Mouse (Mus musculus) midbrain, embryonic 16.5 days (tissue): ENCODE results near the gene Gm20716. TPM values are rescaled to one million over a fixed set of nuclear protein-coding genes. Genes with fewer than 3 reads are reported as not detected.

Experiments
- ATAC-seq: fragments of 200-750 bp; cut with Nextera tagmentation; 2 replicates; pipeline ENCODE4 v1.8.0; 2017; ENCODE audit warnings: moderate TSS enrichment
- H3K27ac ChIP-seq: fragments of 300-500 bp; sonication (generic); 2 replicates; pipeline ENCODE4 v1.5.1; 2014; ENCODE audit warnings: mild to moderate bottlenecking, low read length, mixed read lengths
- H3K27me3 ChIP-seq: fragments of 300-500 bp; sonication (generic); 2 replicates; pipeline ENCODE4 v1.6.1; 2014; ENCODE audit warnings: low read depth, low read length, mixed read lengths; ENCODE audit not compliant: control insufficient read depth, insufficient read depth
- H3K36me3 ChIP-seq: fragments of 300-500 bp; sonication (generic); 2 replicates; pipeline ENCODE4 v1.6.1; 2014; ENCODE audit warnings: mild to moderate bottlenecking, low read length, moderate library complexity, mixed read lengths; ENCODE audit not compliant: control insufficient read depth, insufficient read depth
- H3K4me1 ChIP-seq: fragments of 300-500 bp; sonication (generic); 2 replicates; pipeline ENCODE4 v1.6.1; 2014; ENCODE audit warnings: mild to moderate bottlenecking, low read length, mixed read lengths; ENCODE audit not compliant: control insufficient read depth, insufficient read depth
- H3K4me2 ChIP-seq: fragments of 300-500 bp; sonication (generic); 2 replicates; pipeline ENCODE4 v1.6.1; 2014; ENCODE audit warnings: mild to moderate bottlenecking, low read length, mixed read lengths
- H3K4me3 ChIP-seq: fragments of 300-500 bp; sonication (generic); 2 replicates; pipeline ENCODE4 v1.5.1; 2014; ENCODE audit warnings: low read depth, mild to moderate bottlenecking, low read length, moderate library complexity, mixed read lengths
- H3K9ac ChIP-seq: fragments of 300-500 bp; sonication (generic); 2 replicates; pipeline ENCODE4 v1.6.1; 2014; ENCODE audit warnings: low read depth, low read length, mixed read lengths
- H3K9me3 ChIP-seq: fragments of 300-500 bp; sonication (generic); replicated peaks from 2 replicates; pipeline ENCODE4 v1.6.1; 2014; ENCODE audit warnings: mild to moderate bottlenecking, low read length, mixed read lengths; ENCODE audit not compliant: control insufficient read depth, poor library complexity, severe bottlenecking
- WGBS: fragments of 180-500 bp; shearing (Covaris S2); extraction: QIAGEN DNeasy Blood & Tissue Kit; methylation state at CpG from one replicate; pipeline ENCODE4 v1.1.7; 2014; 5-methylcytosine and 5-hydroxymethylcytosine counted together
- polyA plus RNA-seq: library from polyadenylated mRNA; unstranded; fragments of >200 nt; fragmentation: Nextera tagmentation; extraction: Ambion mirVana; gene quantifications from 2 replicates; pipeline ENCODE4 v1.2.1, GENCODE M21; 2015

Gm20716 gene
- polyA plus RNA-seq, 1 experiment from 2014 or later = 18.2 TPM

GRCm38 (mm10) chr2:168233286-168233685 lies 3.1 kb upstream of the Gm20716 start:
- H3K9me3 ChIP-seq = no peaks in the 10 kb centered on the region
- 92% methylated on average over 5 of the region's 5 CpGs for WGBS
- no peak overlapping the region for H3K9ac ChIP-seq
- H3K27ac ChIP-seq = no peak overlapping the region
- no peak for ATAC-seq
- H3K4me3 ChIP-seq = no peak overlapping the region
- H3K4me1 ChIP-seq = peaks cover 29% of the 10 kb centered on the region
- H3K36me3 ChIP-seq = peaks cover 13% of the 10 kb centered on the region
- no peaks in the 10 kb centered on the region for H3K27me3 ChIP-seq
- H3K4me2 ChIP-seq = no peak overlapping the region

GRCm38 (mm10) chr2:168231471-168231829 lies 1.3 kb upstream of the Gm20716 start:
- Histone ChIP-seq H3K9me3 (no peaks in the 10 kb centered on the region), H3K4me2 (peak overlapping the region; percentile 94), H3K27ac (no peak overlapping the region), H3K4me3 (peak overlapping the region; percentile 83), H3K4me1 (peaks cover 35% of the 10 kb centered on the region), H3K36me3 (peaks cover 14% of the 10 kb centered on the region), H3K27me3 (no peaks in the 10 kb centered on the region), H3K9ac (peak overlapping the region; percentile 81)
- 67% methylated on average over 33 of the region's 33 CpGs for WGBS
- no peak for ATAC-seq

GRCm38 (mm10) chr2:168230773-168231470 lies 758 bp upstream of the Gm20716 start:
- peak overlapping the region; percentile 81 for H3K9ac ChIP-seq

GRCm38 (mm10) chr2:168229116-168230025 lies 793 bp downstream of the Gm20716 start:
- no peak; the same call in 1 of the 2 replicates for ATAC-seq
- Histone ChIP-seq H3K4me2 (peak overlapping the region; percentile 92), H3K4me1 (peaks cover 35% of the 10 kb centered on the region), H3K27ac (peak overlapping the region; percentile 96; the same call in 1 of the 2 replicates), H3K9me3 (no peaks in the 10 kb centered on the region), H3K9ac (peak overlapping the region; percentile 81), H3K36me3 (peaks cover 19% of the 10 kb centered on the region), H3K4me3 (peak overlapping the region; percentile 83), H3K27me3 (no peaks in the 10 kb centered on the region)
- WGBS = 20% methylated on average over 39 of the region's 41 CpGs

More at GRCm38 (mm10) chr2:168230773-168231470, 758 bp upstream of the Gm20716 start:
- H3K4me3 ChIP-seq = peak overlapping the region; percentile 83
- H3K4me1 ChIP-seq = peaks cover 35% of the 10 kb centered on the region
- WGBS = 3% methylated on average over 93 of the region's 105 CpGs
- peaks cover 15% of the 10 kb centered on the region for H3K36me3 ChIP-seq
- no peaks in the 10 kb centered on the region for H3K27me3 ChIP-seq
- H3K27ac ChIP-seq = peak overlapping the region; percentile 96
- H3K9me3 ChIP-seq = no peaks in the 10 kb centered on the region
- peak; percentile 81 for ATAC-seq
- peak overlapping the region; percentile 94 for H3K4me2 ChIP-seq

GRCm38 (mm10) chr2:168223326-168223725 lies 6.8 kb downstream of the Gm20716 start:
- no peak overlapping the region for H3K27ac ChIP-seq
- no peak for ATAC-seq
- no peaks in the 10 kb centered on the region for H3K27me3 ChIP-seq
- no peak overlapping the region for H3K4me2 ChIP-seq
- H3K36me3 ChIP-seq = peaks cover 38% of the 10 kb centered on the region
- H3K9me3 ChIP-seq = no peaks in the 10 kb centered on the region
- peaks cover 6% of the 10 kb centered on the region for H3K4me1 ChIP-seq
- H3K9ac ChIP-seq = no peak overlapping the region
- 87% methylated on average over 6 of the region's 6 CpGs for WGBS
- H3K4me3 ChIP-seq = no peak overlapping the region

GRCm38 (mm10) chr2:168213788-168214397 lies 16.3 kb downstream of the Gm20716 start:
- no peak for ATAC-seq
- no peaks in the 10 kb centered on the region for H3K27me3 ChIP-seq
- peaks cover 42% of the 10 kb centered on the region for H3K36me3 ChIP-seq
- WGBS = 43% methylated on average over 5 of the region's 5 CpGs
- H3K4me2 ChIP-seq = no peak overlapping the region
- H3K4me1 ChIP-seq = no peaks in the 10 kb centered on the region
- no peak overlapping the region for H3K27ac ChIP-seq
- no peak overlapping the region for H3K9ac ChIP-seq
- no peaks in the 10 kb centered on the region for H3K9me3 ChIP-seq
- H3K4me3 ChIP-seq = no peak overlapping the region

- peak overlapping the region; percentile 56 for H3K4me2 ChIP-seq
- 93% methylated on average over 3 of the region's 3 CpGs for WGBS
- peaks cover 25% of the 10 kb centered on the region for H3K36me3 ChIP-seq
- peaks cover 20% of the 10 kb centered on the region for H3K4me1 ChIP-seq
- H3K27me3 ChIP-seq = no peaks in the 10 kb centered on the region
- H3K4me3 ChIP-seq = no peak overlapping the region; the same call in 1 of the 2 replicates
- no peaks in the 10 kb centered on the region for H3K9me3 ChIP-seq
- no peak overlapping the region for H3K9ac ChIP-seq
- H3K27ac ChIP-seq = peak overlapping the region; percentile 99
- ATAC-seq = no peak
Measured at GRCm38 (mm10) chr2:168207883-168208282, 22.3 kb downstream of the Gm20716 start.

GRCm38 (mm10) chr2:168206725-168207644 lies 23.2 kb downstream of the Gm20716 start, which contains the start of gene Adnp:
Gene Adnp (minus strand): TSS chr2:168207112.
- H3K27me3 ChIP-seq = no peaks in the 10 kb centered on the region
- peaks cover 24% of the 10 kb centered on the region for H3K4me1 ChIP-seq
- H3K4me2 ChIP-seq = peak within 1 kb of the TSS; percentile 81
- H3K4me3 ChIP-seq = peak within 1 kb of the TSS; percentile 90
- no peaks in the 10 kb centered on the region for H3K9me3 ChIP-seq
- peak within 1 kb of the TSS; percentile 100 for H3K9ac ChIP-seq
- H3K27ac ChIP-seq = peak within 1 kb of the TSS; percentile 99
- WGBS = under 1% methylated on average over 51 of the region's 89 CpGs
- peaks cover 17% of the 10 kb centered on the region for H3K36me3 ChIP-seq
- peak; percentile 85 for ATAC-seq
